Mouse (Mus musculus): ENCODE results near the gene Celf2. TPM values are rescaled to one million over a fixed set of nuclear protein-coding genes. Genes with fewer than 3 reads are reported as not detected.
A peak's percentile ranks its signal among the peaks of the same experiment; 100 is the strongest.
"Not testable (repeated sequence)": the region's sequence is repeated elsewhere in the genome, so short reads cannot be mapped to it uniquely, and the experiment has no call there.

Celf2 gene
- total RNA-seq (2012; rRNA removed): 3.7 and 3.9 TPM in 2 replicates

GRCm38 (mm10) chr2:7509463-7509862 is at the start of gene Celf2:
Celf2 (minus strand) TSS chr2:7509563.
- H3K4me1 ChIP-seq (ENCODE audit: control insufficient read depth in 2 of 2, insufficient read depth in 2 of 2, low read length in 2 of 2, poor library complexity in 1 of 2); DNase-seq (ENCODE audit: low read depth, low spot score); H3K27ac ChIP-seq (ENCODE audit: insufficient read depth, low read depth, low read length, poor library complexity, severe bottlenecking); H3K9me3 ChIP-seq (ENCODE audit: control insufficient read depth, insufficient read depth, low read depth, low read length); in situ Hi-C loops (cut with MboI; ENCODE audit: low sequenced_read_pairs in 2 of 2, unreplicated experiment in 2 of 2); H3K36me3 ChIP-seq (ENCODE audit: control insufficient read depth, insufficient read depth, low read length, poor library complexity, severe bottlenecking); H3K4me3 ChIP-seq (ENCODE audit: insufficient read depth in 1 of 2, low read depth in 1 of 2, low read length in 2 of 2, poor library complexity in 1 of 2, severe bottlenecking in 1 of 2); H3K9ac ChIP-seq (ENCODE audit: insufficient read depth, low read depth, low read length, poor library complexity, severe bottlenecking): not testable (repeated sequence)

DNA sequence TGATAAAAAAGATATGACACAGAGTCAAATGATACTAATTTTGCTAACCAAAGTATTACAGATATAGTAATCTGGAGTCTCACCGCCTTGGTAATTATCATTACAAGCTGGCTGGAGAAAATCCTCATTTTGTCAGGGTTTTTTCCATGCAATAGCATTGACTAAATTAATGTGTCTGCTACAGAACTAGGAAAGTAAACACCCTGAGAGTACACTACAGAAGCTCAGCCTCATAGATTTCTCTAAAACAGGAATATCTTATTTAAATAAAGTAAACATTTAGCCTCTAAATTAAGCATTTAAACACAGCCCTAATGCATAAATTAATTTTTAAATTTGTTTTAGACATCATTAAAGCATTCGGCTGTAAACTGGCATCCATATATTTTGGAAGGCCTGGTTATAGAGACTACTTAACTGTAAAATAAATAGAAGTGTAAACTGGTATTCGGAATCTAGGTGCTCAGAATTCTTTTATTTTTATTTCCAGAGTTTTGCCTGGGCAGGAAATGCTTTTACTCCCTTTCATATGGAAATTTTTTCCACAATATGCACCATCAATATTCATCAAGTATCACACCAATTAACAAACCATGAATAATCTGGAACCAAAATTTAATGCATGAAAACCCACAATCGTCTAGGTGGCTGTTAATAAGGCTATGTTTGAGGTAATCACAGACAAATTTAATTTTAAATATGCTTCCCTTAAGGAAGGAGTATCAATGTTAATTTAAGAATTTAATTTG is 46.0 kb upstream of the Celf2 start:
- H3K9me3 ChIP-seq (ENCODE audit: control insufficient read depth, insufficient read depth, low read depth, low read length): no peaks in the 10 kb centered on the region
- H3K27ac ChIP-seq (ENCODE audit: insufficient read depth, low read depth, low read length, poor library complexity, severe bottlenecking): no peak overlapping the region
- no peak for DNase-seq (ENCODE audit: low read depth, low spot score)
- TF ChIP-seq ZNF384 (IDR thresholded peaks at IDR 0.05; ENCODE audit: low read depth, low read length): no peak
- TF ChIP-seq ZC3H11A (IDR thresholded peaks at IDR 0.05; ENCODE audit: borderline replicate concordance, low read depth, low read length): no peak
- no peak for TF ChIP-seq CHD2 (IDR thresholded peaks at IDR 0.05; ENCODE audit: low read depth, low read length)
- no peak for TF ChIP-seq HCFC1 (IDR thresholded peaks at IDR 0.05; ENCODE audit: borderline replicate concordance, insufficient read depth, low read length)
- no peak for TF ChIP-seq MAFK (IDR thresholded peaks at IDR 0.05; ENCODE audit: insufficient read depth, low read depth, low read length)
- no peaks in the 10 kb centered on the region for H3K4me1 ChIP-seq (ENCODE audit: control insufficient read depth in 2 of 2, insufficient read depth in 2 of 2, low read length in 2 of 2, poor library complexity in 1 of 2)
- H3K9ac ChIP-seq (ENCODE audit: insufficient read depth, low read depth, low read length, poor library complexity, severe bottlenecking): no peak overlapping the region
- H3K36me3 ChIP-seq (ENCODE audit: control insufficient read depth, insufficient read depth, low read length, poor library complexity, severe bottlenecking): no peaks in the 10 kb centered on the region
- no peak overlapping the region for H3K4me3 ChIP-seq (ENCODE audit: insufficient read depth in 1 of 2, low read depth in 1 of 2, low read length in 2 of 2, poor library complexity in 1 of 2, severe bottlenecking in 1 of 2)
- in situ Hi-C loops (cut with MboI; ENCODE audit: low sequenced_read_pairs in 2 of 2, unreplicated experiment in 2 of 2): no loop called here

- Histone ChIP-seq H3K36me3 (ENCODE audit: control insufficient read depth, insufficient read depth, low read length, poor library complexity, severe bottlenecking) (no peaks in the 10 kb centered on the region), H3K9ac (ENCODE audit: insufficient read depth, low read depth, low read length, poor library complexity, severe bottlenecking) (no peak overlapping the region), H3K27ac (ENCODE audit: insufficient read depth, low read depth, low read length, poor library complexity, severe bottlenecking) (no peak overlapping the region), H3K4me3 (ENCODE audit: insufficient read depth in 1 of 2, low read depth in 1 of 2, low read length in 2 of 2, poor library complexity in 1 of 2, severe bottlenecking in 1 of 2) (no peak overlapping the region), H3K4me1 (ENCODE audit: control insufficient read depth in 2 of 2, insufficient read depth in 2 of 2, low read length in 2 of 2, poor library complexity in 1 of 2) (no peaks in the 10 kb centered on the region), H3K9me3 (ENCODE audit: control insufficient read depth, insufficient read depth, low read depth, low read length) (no peaks in the 10 kb centered on the region)
- in situ Hi-C loops (cut with MboI; ENCODE audit: low sequenced_read_pairs in 2 of 2, unreplicated experiment in 2 of 2): no loop called here
- no peak for DNase-seq (ENCODE audit: low read depth, low spot score)
- TF ChIP-seq CHD2 (IDR thresholded peaks at IDR 0.05; ENCODE audit: low read depth, low read length) (no peak), MAFK (IDR thresholded peaks at IDR 0.05; ENCODE audit: insufficient read depth, low read depth, low read length) (0 out of 2 replicates have a peak, but pooled peaks have one; percentile 66)
These were observed 45.2 kb upstream of the Celf2 start for GRCm38 (mm10) chr2:7554601-7555000.

DNA sequence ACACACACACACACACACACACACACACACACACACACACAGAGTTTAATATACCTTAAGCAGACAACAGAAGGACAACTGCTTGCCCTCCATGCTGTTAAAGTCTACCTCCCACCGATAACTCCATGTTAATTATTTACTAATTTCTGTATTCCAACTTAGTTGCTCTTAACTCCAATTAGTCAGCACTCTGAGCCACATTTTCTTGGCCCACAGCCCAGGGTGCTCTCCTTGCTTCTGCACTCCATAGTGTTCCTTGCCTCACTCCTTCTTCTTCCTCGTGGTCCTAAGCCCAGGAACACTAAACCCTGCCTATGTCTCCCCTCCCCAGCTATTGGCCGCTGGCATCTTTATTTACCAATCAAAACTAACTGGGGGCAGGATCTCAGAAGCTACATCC is 43.5 kb upstream of the Celf2 start:
- Histone ChIP-seq H3K36me3 (ENCODE audit: control insufficient read depth, insufficient read depth, low read length, poor library complexity, severe bottlenecking) (no peaks in the 10 kb centered on the region), H3K9ac (ENCODE audit: insufficient read depth, low read depth, low read length, poor library complexity, severe bottlenecking) (no peak overlapping the region), H3K4me3 (ENCODE audit: insufficient read depth in 1 of 2, low read depth in 1 of 2, low read length in 2 of 2, poor library complexity in 1 of 2, severe bottlenecking in 1 of 2) (no peak overlapping the region), H3K27ac (ENCODE audit: insufficient read depth, low read depth, low read length, poor library complexity, severe bottlenecking) (no peak overlapping the region), H3K9me3 (ENCODE audit: control insufficient read depth, insufficient read depth, low read depth, low read length) (no peaks in the 10 kb centered on the region), H3K4me1 (ENCODE audit: control insufficient read depth in 2 of 2, insufficient read depth in 2 of 2, low read length in 2 of 2, poor library complexity in 1 of 2) (no peaks in the 10 kb centered on the region)
- no peak for DNase-seq (ENCODE audit: low read depth, low spot score)
- in situ Hi-C loops (cut with MboI; ENCODE audit: low sequenced_read_pairs in 2 of 2, unreplicated experiment in 2 of 2): no loop called here
- TF ChIP-seq ZNF384 (IDR thresholded peaks at IDR 0.05; ENCODE audit: low read depth, low read length) (no peak), ZC3H11A (IDR thresholded peaks at IDR 0.05; ENCODE audit: borderline replicate concordance, low read depth, low read length) (no peak), HCFC1 (IDR thresholded peaks at IDR 0.05; ENCODE audit: borderline replicate concordance, insufficient read depth, low read length) (no peak), CHD2 (IDR thresholded peaks at IDR 0.05; ENCODE audit: low read depth, low read length) (no peak), MAFK (IDR thresholded peaks at IDR 0.05; ENCODE audit: insufficient read depth, low read depth, low read length) (no peak)

DNA sequence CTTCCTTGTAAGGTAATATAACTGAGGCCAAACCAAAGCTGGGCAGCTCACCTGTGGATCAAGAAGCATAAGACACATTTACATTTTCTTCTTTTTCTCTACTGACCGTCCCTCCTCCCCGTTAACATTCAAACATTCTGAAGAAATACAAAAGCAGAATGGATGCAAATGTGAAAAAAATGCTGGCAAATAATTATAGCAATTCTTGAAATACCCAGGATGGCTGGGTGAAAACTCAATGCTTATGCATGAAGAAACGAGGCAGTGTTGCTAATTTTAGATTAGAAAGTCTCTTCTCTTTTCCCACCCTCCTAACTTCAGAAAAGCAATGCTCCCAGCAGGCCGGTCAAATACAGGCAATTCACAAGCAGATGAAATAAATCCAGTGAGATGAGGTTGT is 39.5 kb upstream of the Celf2 start:
- in situ Hi-C loops (cut with MboI; ENCODE audit: low sequenced_read_pairs in 2 of 2, unreplicated experiment in 2 of 2): no loop called here
- no peak overlapping the region for H3K27ac ChIP-seq (ENCODE audit: insufficient read depth, low read depth, low read length, poor library complexity, severe bottlenecking)
- no peak overlapping the region for H3K4me3 ChIP-seq (ENCODE audit: insufficient read depth in 1 of 2, low read depth in 1 of 2, low read length in 2 of 2, poor library complexity in 1 of 2, severe bottlenecking in 1 of 2)
- no peak for DNase-seq (ENCODE audit: low read depth, low spot score)
- no peaks in the 10 kb centered on the region for H3K4me1 ChIP-seq (ENCODE audit: control insufficient read depth in 2 of 2, insufficient read depth in 2 of 2, low read length in 2 of 2, poor library complexity in 1 of 2)
- no peak overlapping the region for H3K9ac ChIP-seq (ENCODE audit: insufficient read depth, low read depth, low read length, poor library complexity, severe bottlenecking)
- H3K36me3 ChIP-seq (ENCODE audit: control insufficient read depth, insufficient read depth, low read length, poor library complexity, severe bottlenecking): no peaks in the 10 kb centered on the region
- no peak for TF ChIP-seq MAFK (IDR thresholded peaks at IDR 0.05; ENCODE audit: insufficient read depth, low read depth, low read length)
- no peak for TF ChIP-seq CHD2 (IDR thresholded peaks at IDR 0.05; ENCODE audit: low read depth, low read length)
- TF ChIP-seq ZC3H11A (IDR thresholded peaks at IDR 0.05; ENCODE audit: borderline replicate concordance, low read depth, low read length): no peak
- no peak for TF ChIP-seq ZNF384 (IDR thresholded peaks at IDR 0.05; ENCODE audit: low read depth, low read length)
- no peak for TF ChIP-seq HCFC1 (IDR thresholded peaks at IDR 0.05; ENCODE audit: borderline replicate concordance, insufficient read depth, low read length)
- no peaks in the 10 kb centered on the region for H3K9me3 ChIP-seq (ENCODE audit: control insufficient read depth, insufficient read depth, low read depth, low read length)

Measured in ES-E14 (cell line).